Mouse (Mus musculus) G1E (cell line): ENCODE data around the gene Pik3r1.

Source experiments
- CTCF ChIP-seq: IDR thresholded peaks from 2 replicates; pipeline ENCODE4 v1.5.1; 2012; ENCODE audit warnings: low read depth, low read length, inconsistent platforms, mixed read lengths
- GATA1 ChIP-seq: IDR thresholded peaks from 2 replicates; pipeline ENCODE4 v1.6.1; 2012; ENCODE audit warnings: borderline replicate concordance, low read length, inconsistent platforms, mixed read lengths
- TAL1 ChIP-seq: conservative IDR thresholded peaks from 2 replicates; pipeline ENCODE4 v1.6.1; 2012; ENCODE audit warnings: low read depth, low read length, inconsistent platforms, mixed read lengths

DNA sequence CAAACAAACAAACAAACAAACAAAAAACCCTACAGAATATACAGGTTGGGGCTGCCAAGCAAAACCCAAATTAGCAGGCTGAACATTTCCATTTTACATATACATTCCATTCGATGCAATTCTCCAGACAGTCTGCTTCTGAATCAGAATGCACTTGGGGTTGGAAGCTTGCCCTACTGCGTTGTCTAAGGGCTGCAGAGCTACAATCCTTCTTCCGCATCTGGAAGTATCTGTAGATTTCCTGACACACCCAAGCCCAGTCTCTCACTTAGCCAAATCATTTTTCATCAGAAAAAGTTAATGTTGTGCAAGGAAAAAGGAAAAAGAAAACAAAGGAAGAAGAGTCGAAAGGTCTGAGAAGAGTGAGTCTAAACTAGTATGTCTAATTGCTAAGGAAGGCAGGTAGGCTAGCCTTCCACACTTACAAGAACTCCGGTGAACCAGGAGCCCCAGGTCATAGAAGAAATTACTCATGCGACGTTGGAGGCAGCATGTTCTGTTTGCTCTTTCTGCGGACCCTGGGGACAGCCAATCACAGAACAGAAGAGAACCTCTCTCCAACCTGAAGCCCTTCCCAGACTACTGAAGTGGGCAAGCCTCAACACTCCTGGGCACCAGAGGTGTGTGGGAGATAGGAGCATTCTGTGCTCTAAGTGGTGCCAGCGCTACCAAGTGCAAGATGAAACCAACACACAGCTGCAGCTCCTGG is 55.1 kb downstream of the Pik3r1 start:
- TF ChIP-seq CTCF (no peak), GATA1 (no peak), TAL1 (no peak)
